Mouse (Mus musculus): Measurements from ENCODE around the gene Serpina3m. TPM values are rescaled to one million over a fixed set of nuclear protein-coding genes. Genes with fewer than 3 reads are reported as not detected.

Gene Serpina3m
- total RNA-seq, 2 experiments from 2014 or later, result 0.36 to 0.37 TPM

Other genes starting within 250 kb of the Serpina3m start
- gene Serpina5, start 237.4 kb upstream of the Serpina3m start, total RNA-seq (2021), result not detected
- gene Serpina3a, start 225.8 kb upstream of the Serpina3m start, total RNA-seq (2021), result not detected
- gene Serpina3b, start 210.5 kb upstream of the Serpina3m start, total RNA-seq (2021), result not detected
- under 1 TPM; 0.20 to 0.37 TPM for gene Serpina3c, start 184.6 kb upstream of the Serpina3m start, total RNA-seq (2021)
- gene Serpina3f, start 123.9 kb upstream of the Serpina3m start, total RNA-seq (2021), result not detected
- 1 to 10 TPM; 2.7 to 3.5 TPM for gene Serpina3g, start 102.2 kb upstream of the Serpina3m start, total RNA-seq (2021)
- under 1 TPM; 0.79 to 0.84 TPM for gene Serpina3i, start 75.4 kb upstream of the Serpina3m start, total RNA-seq (2021)
- gene Serpina3j, start 23.9 kb upstream of the Serpina3m start, total RNA-seq (2021), result not detected
- gene Serpina3k, start within 50 bp of the Serpina3m start, total RNA-seq (2021), result not detected
- 10 to 100 TPM; 85.3 to 87.4 TPM for gene Serpina3n, start 68.2 kb downstream of the Serpina3m start, total RNA-seq (2021)
- not detected for gene Gsc, start 134.8 kb downstream of the Serpina3m start, total RNA-seq (2021)